Mouse (Mus musculus) gastrocnemius, adult 2 months (tissue): ENCODE measurements around the gene Olfr56. TPM values are rescaled to one million over a fixed set of nuclear protein-coding genes. Genes with fewer than 3 reads are reported as not detected.
"Not testable (repeated sequence)": the region's sequence is repeated elsewhere in the genome, so short reads cannot be mapped to it uniquely, and the experiment has no call there.

Experiments
- DNase-seq: peaks from one replicate; pipeline ENCODE4 v3.0.0; 2022
- H3K27ac ChIP-seq: fragments of 200-600 bp; 2 replicates; pipeline ENCODE4 v1.8.1; 2022; ENCODE audit warnings: mild to moderate bottlenecking
- H3K4me3 ChIP-seq: fragments of 200-600 bp; 2 replicates; pipeline ENCODE4 v1.8.1; 2022; ENCODE audit warnings: mild to moderate bottlenecking, moderate library complexity
- CTCF ChIP-seq: fragments of 200-600 bp; IDR thresholded peaks from 2 replicates; pipeline ENCODE4 v1.8.1; 2022; ENCODE audit warnings: antibody characterized with exemption, mild to moderate bottlenecking, moderate library complexity
- intact Hi-C: fragments of 180-260 bp; cut with DNase I; formaldehyde crosslinking; loops from one replicate; pipeline ENCODE4 v1.15.1; 2025
- total RNA-seq, 2 experiments: library from RNA; stranded (reverse); gene quantifications; 2 replicates each; pipeline ENCODE4 v1.2.3; 2021

Gene Olfr56
- total RNA-seq, 2 experiments from 2014 or later = not detected

DNA sequence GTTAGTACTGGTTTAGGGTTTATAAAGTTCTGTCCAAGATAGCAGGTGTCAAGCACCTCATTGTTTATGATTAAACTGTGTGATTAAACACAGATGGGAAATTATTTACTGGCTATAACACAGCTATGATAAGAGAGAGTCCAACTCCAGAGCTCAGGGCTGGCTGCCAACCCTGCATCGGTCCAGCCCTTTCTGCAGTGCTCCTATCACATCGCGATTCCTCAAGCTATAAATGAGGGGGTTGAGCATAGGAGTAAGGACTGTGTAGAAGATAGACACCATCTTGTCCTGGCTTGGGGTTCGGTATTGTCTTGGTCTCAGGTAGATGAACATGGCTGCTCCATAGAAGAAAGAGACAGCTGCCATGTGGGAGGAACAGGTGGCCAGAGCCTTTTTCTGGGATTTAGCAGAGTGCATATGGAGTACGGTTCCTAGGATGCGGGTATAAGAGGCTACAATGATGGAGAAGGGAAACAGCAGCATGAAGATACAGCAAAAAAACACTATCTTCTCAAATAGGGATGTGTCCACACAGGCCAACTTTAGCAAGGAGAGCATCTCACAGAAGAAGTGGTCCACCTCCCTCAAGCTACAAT, 134.0 kb downstream of the Olfr56 start:
- Histone ChIP-seq H3K4me3 (no peak overlapping the region), H3K27ac (no peak overlapping the region)
- intact Hi-C loops = no loop called here
- TF ChIP-seq CTCF = no peak
- no peak for DNase-seq

DNA sequence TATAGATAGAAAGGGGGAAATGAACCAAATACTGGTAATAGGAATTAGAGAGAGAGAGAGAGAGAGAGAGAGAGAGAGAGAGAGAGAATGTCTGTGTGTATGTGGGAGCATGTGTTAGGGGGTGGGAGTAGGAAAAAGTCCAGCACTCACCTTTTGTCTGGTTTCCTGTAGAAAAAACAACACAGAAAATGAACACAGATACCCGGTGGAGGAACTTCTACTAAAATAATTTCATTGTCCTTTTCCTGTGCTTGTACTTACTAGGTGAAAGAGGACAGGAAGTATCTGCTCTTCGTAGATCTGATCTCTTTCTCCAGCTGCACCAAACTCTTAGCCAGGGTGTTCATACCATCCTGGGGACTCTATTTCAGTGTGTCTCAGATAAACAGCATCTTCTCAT, 135.5 kb downstream of the Olfr56 start:
- no peak for DNase-seq
- no peak overlapping the region for H3K4me3 ChIP-seq
- H3K27ac ChIP-seq = no peak overlapping the region
- intact Hi-C loops = no loop called here
- no peak for TF ChIP-seq CTCF

DNA sequence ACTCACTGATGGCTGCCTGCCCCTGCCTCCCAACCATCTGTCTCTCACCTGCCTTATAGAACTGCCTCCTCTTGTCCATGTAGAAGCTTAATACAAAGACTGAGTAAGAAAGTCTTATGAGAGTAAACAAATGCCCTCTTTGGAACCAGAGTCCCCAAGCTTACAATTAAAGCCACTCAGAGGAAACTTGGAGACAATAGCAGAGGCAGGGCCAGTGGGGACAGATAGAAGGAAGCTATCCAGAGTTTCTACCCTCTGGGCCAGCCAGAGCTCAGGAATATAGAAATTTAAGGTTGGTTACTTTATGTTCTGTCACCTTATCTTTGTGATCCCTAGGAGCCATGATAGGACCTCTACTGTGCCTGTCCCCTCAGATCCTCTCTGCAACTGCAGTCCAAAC, 136.1 kb downstream of the Olfr56 start, which contains the start of gene Olfr1396:
Gene Olfr1396, minus strand, starts transcription at position 101 of the 400 bp plus-strand sequence.
- H3K27ac ChIP-seq = no peak within 1 kb of the TSS
- no peak for DNase-seq
- H3K4me3 ChIP-seq = no peak within 1 kb of the TSS
- TF ChIP-seq CTCF = no peak
- intact Hi-C loops = no loop called here

DNA sequence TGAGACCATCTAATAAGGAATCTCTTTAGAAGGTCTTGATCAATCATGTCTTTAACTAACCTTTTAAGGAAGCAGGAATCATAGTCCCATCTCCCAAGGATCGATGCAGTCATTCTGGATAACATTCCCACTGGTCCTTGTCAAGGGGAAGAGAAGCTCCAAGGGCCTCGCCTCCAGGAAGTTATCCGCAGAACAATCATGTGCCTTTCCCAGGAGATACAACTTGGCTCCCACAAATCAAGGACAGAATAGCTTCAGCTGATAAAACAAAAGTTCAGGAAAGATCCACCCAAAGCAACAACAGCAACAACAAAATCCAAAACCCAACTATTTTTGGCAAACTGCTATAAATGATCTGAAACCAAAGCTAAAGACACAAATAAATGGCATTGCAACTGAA, 140.9 kb downstream of the Olfr56 start:
- intact Hi-C loops = no loop called here
- TF ChIP-seq CTCF = no peak

DNA sequence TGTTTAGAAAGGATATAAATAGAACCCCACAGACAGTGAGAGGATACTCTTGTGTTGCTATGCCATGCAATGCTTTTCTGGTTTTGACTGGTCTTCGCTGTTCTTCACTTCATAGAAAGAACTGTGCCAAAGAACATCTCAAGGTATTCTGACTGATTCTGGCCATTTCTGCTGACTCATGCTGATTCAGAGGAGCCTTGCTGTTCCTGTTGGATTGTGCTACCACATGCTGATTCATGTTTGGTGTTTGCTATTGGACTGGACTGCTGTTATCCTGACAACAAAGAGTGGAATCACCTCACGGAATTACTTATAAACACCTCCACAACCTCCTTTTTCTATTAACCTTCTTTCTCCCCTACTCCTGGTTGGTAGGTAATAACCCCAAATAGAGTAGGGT, 145.5 kb downstream of the Olfr56 start:
- TF ChIP-seq CTCF = no peak
- H3K4me3 ChIP-seq = no peak overlapping the region
- intact Hi-C loops = no loop called here
- no peak for DNase-seq
- H3K27ac ChIP-seq = no peak overlapping the region

More for the DNA sequence above, 140.9 kb downstream of the Olfr56 start:
- Histone ChIP-seq H3K27ac (no peak overlapping the region), H3K4me3 (no peak overlapping the region)
- DNase-seq = no peak

DNA sequence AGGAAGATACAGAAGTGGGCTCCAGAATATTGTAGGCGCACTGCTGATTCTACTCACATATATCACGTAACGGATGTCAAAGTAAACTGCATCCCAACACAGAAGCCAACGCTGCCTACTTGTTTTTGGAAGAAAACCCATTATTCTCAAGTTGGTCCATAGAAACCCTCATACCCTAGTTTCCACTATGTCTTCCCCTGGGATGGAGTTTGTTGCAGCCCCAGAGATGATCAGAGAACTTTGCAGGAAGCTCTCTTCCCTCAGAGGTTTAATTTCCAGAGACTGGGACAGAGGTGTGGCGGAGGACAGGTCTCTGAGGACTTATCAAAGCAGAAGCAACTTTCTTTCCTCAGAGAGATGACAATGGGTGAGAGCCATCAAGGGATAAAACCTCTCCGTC, 163.3 kb downstream of the Olfr56 start, which contains the start of gene Olfr1395:
Gene Olfr1395, plus strand, starts transcription at position 301 of the 400 bp plus-strand sequence.
- H3K27ac ChIP-seq = no peak within 1 kb of the TSS
- no peak for DNase-seq
- H3K4me3 ChIP-seq = no peak within 1 kb of the TSS
- no peak for TF ChIP-seq CTCF
- intact Hi-C loops = no loop called here

DNA sequence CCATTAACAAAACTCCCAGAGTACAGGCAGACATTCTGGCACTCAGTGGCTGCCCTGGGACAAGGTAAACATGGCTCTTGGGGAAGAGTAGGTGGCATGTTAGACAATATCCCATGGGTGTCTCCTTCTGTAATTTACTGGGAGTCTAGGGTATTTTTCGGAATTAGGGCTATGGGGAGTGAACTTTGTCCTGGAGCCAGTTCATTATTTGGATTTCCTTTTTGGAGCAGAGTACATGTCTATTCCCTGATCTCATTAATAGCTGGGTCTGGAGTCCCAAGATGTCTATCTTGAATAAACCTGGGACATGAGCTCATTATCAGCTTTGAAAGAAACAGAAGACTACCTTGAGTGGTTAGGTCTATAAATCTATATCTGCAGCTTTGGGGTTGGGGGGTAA, 175.4 kb downstream of the Olfr56 start, which contains the start of gene Olfr1394:
Gene Olfr1394, plus strand, starts transcription at position 301 of the 400 bp plus-strand sequence.
- intact Hi-C loops = no loop called here
- TF ChIP-seq CTCF = no peak
- no peak within 1 kb of the TSS for H3K27ac ChIP-seq
- no peak for DNase-seq
- no peak within 1 kb of the TSS for H3K4me3 ChIP-seq

DNA sequence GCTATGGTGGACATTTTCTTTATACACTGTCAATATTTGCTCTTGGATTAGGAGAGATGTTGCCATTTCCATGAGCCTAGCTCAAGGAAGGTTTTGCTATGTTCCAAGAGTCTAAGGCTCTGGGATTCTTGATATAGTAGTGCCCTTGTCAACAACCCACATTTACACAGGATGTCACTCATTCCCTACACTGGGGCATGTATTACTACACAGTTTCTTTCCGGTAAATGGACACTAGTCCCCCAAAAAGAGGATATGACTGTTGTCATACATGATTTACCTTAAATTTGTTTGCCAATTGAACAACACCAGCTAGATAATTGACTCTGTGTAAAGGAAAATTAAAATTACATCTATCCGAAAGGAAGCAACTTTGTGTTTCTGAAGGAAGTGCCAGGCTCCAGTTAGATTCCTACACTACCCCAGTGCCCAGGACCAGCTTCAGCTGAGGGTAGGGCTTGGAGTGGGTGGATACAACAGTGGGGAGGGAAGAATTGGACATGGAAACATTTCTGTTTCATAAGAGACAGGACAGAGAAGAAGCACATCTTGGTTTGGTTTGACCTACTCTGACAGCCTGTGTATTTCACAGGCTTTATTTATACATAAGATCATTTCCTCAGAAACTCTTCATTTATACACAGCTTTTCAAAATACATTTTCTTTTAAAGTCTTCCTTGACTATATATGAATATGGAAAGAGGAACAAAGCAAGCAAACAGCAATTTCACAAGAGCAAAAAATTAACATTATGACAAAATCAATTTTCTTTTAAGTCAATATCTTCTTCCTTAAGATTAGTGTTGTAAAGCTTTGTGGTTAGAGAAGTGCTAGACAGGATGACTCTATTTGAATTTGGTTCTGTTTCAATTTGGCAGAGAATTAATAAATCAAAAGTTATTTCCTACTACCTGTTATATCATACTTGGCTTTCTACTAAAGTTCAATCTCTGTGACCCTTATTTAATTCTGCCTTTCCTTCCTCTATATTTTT, 178.4 kb downstream of the Olfr56 start:
- Histone ChIP-seq H3K27ac (no peak overlapping the region), H3K4me3 (no peak overlapping the region)
- DNase-seq = no peak
- no peak for TF ChIP-seq CTCF
- intact Hi-C loops = no loop called here

DNA sequence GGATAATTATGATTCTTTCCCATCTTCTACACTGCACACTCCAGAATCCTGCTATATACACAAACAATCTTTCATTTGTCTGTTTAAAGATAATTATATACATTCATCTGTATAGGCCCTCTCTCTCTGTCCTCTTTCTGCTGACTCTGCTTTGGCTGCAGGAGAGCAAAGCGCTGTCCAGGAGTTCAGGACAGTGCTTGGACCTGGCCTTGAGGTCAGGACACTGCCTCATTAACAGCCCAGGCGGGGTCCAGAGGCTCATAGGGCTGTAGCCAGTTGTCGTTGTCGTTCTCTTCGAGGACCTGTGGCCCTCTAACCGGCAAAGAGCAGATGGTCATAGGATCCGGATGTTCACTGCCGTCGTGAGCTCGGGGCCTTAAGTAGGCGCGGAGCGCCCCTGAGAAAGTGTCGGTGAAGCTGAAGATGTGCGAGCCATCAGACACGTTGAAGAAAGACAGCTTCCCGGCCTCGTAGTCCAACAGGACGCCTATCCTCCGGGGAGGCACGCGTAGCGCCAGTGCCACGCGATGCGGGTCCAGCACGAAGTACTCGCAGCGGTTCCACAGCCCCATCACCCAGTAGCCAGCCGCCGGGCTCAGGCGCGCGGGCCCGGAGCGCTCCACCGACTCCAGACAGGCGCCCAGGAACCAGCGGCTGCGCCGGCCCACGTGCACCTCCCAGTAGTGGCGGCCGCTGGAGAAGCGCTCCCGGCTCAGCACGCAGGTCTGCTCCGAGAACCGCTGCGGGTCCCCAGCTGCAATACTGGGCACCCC, 190.3 kb downstream of the Olfr56 start:
- Histone ChIP-seq H3K27ac (no peak overlapping the region), H3K4me3 (peak overlapping the region; percentile 17; the same call in 1 of the 2 replicates)
- TF ChIP-seq CTCF = no peak
- intact Hi-C loops = no loop called here
- DNase-seq = no peak

DNA sequence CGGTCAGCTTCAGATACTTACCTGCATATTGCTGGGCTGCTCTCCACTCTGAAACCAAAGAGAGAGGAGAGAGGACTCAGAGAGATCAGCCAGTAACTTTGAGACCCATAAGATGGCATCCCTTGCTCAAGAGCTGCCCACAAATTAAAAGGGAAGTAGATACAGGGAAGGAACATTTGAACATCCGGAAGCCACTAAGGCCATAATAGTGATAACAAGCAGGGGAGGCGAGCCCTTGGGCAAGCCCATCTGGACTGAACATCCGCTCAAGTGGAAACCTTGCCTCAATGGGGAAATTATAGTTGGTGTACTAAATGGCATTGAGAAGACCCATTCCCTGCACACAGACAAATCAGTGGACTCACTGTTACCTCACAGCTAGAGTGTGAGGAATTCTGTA, 191.9 kb downstream of the Olfr56 start:
- no peak overlapping the region for H3K27ac ChIP-seq
- no peak for DNase-seq
- no peak for TF ChIP-seq CTCF
- intact Hi-C loops = no loop called here
- H3K4me3 ChIP-seq = no peak overlapping the region

DNA sequence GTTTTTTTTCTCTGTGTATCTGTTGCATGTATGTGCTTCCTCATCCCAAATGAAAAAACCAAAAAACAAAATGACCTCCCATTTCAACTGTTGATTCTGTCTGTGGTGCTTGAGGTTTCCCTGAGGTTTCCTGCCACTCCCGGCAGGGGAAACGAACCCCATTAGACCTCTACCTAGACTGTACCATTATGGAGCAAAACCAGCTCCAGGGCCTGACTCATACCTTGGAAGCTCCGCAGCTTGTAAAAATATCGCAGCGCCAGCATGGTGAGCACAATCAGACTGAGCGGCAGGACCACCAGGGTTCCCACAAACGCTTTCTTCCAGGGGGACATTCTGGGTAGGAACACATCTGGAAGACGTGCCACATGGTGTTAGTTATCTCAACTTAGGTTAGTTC, 196.7 kb downstream of the Olfr56 start:
- intact Hi-C loops = no loop called here
- no peak for DNase-seq
- no peak overlapping the region for H3K4me3 ChIP-seq
- no peak for TF ChIP-seq CTCF
- H3K27ac ChIP-seq = no peak overlapping the region

DNA sequence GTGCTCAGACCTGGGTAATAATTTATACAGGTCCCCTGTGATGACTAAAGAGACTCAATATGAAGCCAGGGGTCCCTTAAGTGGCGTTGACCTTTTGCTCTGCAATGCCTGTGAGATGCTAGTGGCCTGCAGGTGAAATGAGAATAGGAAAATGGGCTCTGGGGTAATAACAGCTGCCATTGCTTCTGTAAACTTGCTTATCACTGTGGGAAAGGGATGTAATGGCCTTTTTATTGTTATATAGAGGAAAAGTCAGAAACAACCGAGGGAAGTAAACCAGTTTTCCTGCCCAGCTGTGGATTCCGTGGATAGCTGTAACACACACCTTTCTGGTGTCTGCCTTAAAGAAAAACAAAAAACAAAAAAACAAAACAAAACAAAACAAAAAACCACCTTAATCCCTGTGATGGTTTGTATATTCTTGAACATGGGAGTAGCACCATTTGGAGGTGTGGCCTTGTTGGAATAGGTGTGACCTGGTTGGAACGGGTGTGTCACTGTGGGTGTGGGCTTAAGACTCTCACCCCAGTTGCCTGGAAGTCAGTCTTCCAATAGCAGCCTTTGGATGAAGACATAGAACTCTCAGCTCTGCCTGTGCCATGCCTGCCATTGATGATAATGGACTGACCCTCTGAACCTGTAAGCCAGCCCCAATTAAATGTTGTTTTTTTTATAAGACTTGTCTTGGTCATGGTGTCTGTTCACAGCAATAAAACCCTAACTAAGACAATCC, 197.5 kb downstream of the Olfr56 start:
- DNase-seq, H3K27ac ChIP-seq, intact Hi-C loops, H3K4me3 ChIP-seq: not testable (repeated sequence)
